Mouse (Mus musculus) NIH3T3 (cell line): Measurements from ENCODE around the gene Acot9.

Experiments
- DNase-seq: peaks from one replicate; pipeline ENCODE4 v3.0.0-alpha.2; 2012; ENCODE audit warnings: low read depth

The Acot9 gene

DNA sequence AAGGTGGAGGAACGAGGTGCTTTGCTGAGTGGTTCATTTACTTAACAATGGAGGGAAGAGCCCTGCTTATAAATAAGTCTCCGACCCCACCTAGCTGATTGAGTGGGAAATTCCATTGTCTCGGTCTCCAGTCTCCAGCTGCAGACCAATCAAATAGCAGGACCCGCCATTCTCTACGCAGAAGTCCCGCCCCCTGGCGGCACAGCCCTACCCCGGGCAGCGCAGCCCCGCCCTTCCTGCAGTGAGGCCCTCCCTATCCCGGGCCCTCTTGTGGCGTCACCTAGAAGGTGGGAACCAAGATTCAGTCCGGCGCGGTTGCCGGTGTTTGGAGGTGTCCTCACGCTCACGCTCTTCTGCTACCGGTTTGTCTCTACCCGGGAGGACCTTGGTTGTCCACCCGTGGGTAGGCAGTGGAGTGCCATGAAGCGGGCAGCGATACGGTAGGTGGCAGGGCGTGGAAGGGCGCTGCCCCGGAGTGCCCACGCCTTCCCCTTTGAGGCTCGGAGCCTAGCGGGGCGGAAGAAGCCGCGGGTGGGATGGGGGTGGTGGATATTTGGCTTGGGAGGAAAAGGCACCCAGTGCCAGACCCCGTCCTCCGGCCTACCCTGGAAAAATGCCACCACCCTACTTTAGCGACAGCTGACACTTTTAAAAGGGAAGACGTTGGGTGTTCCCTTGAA lies at the start of gene Acot9:
Gene Acot9 (plus strand): TSS at position 209 of the 680 bp plus-strand sequence.
- peak; percentile 93 for DNase-seq

DNA sequence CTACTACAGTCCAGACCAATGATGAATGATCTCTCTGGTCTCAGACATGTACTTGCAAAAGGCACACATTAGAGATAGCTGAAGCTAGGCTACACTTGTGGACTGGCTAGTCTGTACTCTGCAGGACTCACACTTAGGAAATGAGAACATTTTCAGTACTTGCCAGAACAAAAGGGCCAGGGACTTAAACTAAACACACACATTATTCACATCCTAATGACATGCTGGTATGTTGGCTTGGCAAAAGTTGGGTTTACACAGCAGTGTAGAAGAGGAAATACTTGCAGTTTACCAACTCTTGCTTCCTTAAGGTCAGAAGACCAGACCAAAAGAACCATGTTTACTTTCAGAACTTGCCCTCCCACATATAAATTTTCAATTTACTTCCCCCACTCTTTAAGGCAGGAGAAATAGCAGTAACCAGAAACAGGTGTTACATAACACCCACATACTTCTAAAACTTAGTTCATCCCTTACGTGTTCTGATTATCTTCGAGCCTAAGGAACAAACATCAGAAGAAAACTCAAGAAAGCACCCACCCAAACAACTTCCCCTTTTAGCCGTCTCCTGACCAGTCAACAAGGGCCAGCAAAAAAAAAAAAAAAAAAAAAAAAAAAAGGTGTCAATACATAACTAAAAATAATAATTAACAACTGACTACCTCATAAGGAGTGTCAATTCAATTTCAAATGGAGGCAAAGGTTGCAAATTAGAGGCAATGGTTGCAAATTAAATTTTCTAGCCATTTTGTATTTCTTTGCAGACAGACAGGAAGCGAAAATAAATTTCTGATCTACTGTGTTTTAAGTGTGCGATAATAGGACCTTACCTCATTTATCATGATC lies 47.7 kb upstream of the Acot9 start:
- DNase-seq, result peak; percentile 73

DNA sequence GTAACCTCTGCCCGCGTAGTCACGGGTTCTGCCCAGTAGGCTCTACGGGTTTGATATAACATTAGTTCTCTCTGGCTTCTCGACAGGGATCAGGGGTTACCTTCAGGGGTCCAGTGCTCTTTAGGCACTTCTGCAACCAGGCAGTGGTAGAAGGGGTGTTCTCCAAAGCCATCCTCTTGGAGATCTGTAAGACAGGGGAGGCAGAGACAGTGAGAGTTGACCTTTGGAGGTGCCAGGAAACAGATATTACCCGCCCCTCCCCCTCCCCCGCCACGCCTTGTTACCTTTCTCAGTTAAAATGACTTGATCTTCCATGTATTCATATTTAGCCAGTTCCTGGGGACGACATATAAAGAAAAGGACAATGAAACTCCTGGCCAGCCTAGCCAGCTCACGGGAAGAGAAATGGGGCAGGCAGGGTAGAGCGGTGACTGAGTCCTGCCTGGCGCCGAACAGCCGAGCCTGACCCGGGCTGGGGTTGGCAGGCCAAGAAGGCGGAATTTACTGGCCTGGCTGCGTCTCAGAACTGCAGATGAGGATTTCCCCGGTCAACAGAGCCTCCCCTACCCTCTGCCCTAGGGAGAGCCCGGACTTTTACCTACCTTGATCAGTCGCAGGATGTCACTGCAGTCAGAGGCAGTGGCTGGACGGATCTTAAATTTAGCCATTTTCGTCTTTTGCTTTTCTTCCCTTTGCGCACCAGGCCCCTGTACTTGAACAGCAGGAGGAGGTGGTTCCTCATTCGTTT lies 46.6 kb upstream of the Acot9 start:
- peak; percentile 40 for DNase-seq

DNA sequence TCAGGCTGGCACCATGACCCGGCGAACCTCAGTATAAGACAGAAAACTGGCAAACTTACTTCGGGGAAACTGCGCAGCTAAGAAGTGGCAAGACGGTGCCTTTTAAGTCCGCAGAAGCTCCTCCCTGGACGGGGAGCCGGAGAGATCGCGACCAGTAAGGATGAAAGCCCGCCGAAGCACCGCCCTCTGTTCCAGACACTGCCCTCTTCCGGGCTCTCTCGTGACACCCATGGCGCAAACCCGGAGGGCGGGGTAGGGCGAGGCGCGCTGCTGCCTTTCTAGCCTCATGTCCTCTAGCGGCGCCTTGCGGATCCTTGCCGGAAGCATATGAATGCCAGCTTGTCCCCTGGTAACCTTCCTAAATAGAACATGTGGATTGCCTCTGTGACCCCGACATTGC lies 46.0 kb upstream of the Acot9 start, which contains the start of gene Sat1:
Gene Sat1 (minus strand): TSS at position 179 of the 400 bp plus-strand sequence.
- peak; percentile 93 for DNase-seq

DNA sequence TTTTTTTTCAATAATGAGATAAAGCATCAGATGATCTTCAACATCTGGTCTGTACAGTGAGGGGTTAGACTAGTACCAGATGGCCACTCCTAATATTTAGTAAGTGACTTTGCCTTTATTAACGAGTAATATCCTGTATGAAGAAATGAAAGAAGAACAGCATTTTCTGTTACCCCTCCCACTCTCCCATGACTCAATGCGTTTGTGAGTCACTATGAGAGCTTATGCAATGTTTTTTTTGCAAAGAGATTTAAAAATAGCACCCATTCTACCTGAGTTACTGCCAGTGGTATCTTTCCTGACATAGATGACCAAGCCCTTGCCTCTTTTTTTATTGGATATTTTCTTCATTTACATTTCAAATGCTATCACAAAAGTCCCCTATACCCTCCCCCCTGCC lies 44.0 kb upstream of the Acot9 start:
- peak; percentile 60 for DNase-seq

DNA sequence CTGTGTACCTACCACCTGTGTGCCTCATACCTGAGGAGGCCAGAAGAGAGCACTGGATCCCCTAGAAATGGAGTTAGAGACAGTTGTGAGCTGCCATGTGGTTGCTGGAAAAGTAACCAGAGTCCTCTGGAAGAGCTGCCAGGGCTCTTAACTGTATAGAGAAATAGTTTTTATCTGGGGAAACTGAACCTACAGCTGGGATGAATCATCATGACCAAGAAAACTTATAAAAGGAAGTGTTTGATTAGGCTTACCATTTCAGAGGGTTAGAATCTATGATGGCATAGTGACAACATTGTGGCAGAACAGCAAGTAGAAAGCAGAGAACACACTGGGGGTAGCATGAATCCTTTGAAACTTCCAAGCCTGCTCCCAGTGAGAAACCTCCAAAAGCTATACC lies 5.4 kb upstream of the Acot9 start:
- no peak for DNase-seq

DNA sequence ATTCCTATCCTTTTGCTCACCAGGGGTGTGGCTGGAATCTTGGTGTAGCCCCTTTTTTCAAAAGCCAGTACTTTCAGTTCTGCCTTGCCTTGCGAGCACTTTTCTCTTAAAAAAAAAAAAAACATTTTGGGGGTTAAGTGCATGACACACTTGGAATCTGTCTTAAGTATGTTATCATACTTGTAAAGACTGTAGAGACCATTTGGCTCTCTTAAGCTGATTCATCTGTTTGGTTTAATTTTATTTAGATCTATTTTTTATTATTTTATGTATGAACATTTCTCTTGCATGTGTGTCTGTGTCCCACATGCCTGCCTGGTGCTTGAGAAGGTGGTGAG lies 641 bp downstream of the Acot9 start:
- no peak for DNase-seq

DNA sequence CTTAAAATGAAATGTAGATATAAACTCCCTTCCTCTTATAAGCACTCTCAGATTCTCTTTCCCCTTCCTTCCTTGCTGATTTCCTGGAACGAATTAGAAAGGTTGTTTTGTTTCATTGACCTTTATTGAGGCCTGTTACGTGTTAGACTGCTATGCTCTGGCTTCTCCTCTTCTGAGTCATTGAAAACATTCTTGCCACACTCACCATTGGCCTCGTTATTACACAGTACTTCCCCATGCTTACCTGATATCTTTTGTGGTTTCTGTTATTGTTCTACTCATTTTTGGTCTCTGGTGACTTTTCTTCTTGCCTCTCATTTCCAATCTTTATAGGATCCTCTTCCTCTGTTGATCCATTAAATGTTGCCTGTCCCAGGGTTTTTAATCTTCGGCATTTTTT lies 16.2 kb downstream of the Acot9 start:
- DNase-seq, result peak; percentile 8

DNA sequence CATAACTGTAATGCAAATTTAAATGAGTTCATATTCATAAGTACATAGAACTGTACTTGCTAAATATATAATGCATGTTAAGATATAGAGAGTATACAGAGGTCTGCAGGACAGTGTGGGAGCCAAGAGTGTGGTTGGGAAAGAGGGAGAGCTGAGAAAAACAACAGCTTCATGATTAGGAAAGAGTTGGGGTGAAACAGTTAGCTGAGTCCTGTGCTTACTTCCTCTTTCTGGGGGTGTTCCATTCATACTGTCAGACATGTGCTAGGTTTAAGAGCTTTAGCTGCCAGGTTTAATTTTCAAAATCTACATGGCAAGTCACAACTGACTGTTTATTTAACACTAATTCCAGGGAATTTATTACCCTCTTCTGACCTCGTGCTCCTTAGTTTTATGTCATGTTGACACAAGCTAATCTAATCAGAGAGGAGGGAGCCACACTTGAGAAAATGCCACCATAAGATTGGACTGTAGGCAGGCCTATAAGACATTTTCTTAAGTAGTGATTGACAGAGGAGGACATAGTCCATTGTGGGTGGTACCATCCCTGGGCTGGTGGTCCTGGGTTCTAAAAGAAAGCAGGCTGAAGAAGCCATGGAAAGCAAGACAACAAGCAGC lies 18.3 kb downstream of the Acot9 start:
- no peak for DNase-seq

DNA sequence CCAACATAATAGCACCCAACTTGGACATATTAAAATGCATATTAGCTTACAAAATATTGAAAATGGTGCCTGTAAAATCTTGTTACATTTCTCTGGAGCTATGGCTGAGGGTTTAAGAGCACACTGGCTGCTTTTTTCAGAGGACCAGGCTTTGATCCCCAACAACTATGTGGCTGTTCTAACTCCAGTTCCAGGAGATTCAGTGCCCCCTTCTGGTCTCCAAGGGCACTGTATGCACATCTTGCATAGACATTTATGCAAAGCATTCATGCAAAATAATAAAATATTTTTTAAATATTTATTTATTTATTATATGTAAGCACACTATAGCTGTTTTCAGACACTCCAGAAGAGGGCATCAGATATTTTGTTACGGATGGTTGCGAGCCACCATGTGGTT lies 44.1 kb downstream of the Acot9 start:
- DNase-seq, result peak; percentile 9

DNA sequence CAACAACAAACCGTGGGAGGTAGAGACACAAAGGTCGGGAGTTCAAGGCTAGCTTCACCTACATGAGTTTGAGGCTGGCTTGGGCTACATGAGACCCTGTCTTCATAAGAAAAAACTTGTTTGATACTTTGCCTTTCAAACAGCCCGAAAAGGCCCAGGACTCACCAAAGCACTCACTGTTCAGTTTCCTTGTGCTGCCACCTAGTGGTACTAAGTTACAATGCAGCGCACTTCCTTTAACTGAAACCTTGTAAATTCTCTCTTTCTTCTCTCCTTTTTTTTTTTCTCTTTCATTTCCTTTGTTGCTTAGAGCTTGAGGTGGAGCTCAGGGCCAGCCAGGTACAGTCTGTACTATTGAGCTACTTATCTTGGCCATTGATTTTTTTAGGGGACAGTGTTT lies 55.8 kb downstream of the Acot9 start:
- DNase-seq, result peak; percentile 77

DNA sequence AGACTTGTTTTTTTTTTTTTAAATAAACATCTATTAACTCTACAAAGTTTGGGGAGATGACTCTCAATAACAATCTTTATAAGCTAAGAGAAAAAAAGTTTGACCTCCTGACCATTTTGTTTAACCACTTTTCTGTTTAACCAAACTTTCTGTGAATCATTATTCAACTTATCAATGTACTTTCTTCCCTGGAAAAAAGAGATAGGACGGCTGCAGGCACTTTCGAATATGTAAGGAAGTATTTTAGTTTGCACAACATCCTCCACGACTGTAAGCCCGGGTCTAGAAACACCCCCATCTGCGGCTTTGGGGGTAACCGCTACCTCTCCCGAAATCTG lies 75.3 kb downstream of the Acot9 start:
- no peak for DNase-seq

DNA sequence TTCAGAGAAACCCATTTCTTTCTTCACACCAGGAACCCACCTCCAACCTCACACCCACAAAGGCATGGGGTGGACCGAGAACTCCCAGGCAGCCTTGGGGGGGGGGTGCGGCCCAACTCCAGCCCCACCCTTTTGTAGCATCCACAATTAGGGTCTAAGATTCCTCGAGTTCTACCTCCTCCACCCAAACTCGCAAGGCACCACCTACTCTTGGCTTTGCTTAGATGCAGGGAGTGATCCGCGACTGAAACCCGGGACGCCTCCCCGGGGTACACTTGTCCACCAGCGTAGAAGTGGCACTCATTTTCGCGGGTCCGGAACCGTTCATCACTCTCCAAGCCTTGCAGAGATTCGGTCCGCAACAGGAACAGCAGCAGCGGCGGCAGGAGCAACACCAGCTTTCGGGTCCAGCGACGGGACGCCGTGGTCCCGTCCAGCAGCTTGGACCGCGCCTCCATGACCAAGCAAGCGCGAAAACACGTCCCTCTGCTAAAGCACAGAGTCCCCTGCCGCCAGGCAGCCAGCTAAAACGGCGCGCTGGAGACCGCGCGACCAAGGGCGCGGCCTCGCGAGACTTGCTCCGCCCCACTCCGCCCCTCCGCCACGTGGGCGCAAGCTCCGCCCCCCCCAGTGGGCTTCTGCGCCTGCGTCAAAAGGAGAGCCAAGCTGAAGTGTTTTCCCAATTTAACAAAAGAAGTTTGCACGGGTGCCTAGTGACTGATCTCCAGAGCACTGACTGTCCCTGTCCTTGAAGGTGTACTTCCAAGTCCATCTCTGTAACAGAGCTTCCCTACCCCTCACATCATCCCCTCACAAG lies 75.9 kb downstream of the Acot9 start:
- peak; percentile 92 for DNase-seq

DNA sequence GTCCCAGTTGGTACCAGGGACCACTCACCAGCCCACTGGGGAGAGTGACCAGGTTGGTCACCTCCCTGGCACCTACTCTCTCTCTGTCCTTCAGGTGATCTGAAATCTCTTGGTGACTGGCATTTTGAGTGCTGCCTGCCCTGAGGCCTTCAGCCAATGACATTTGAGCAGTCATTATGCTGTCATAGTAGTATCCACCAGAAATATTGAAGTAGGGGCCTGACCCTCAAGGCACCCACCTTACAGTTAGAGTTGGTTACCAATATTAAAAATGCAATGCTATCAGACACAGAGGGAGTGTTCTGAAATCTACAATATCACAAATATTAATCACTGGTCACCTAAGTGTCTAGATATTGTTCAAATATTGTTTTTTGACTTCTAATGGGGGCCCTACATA lies 78.4 kb downstream of the Acot9 start, which contains the start of gene Prdx4:
Gene Prdx4 (minus strand): TSS at position 101 of the 400 bp plus-strand sequence.
- no peak for DNase-seq

DNA sequence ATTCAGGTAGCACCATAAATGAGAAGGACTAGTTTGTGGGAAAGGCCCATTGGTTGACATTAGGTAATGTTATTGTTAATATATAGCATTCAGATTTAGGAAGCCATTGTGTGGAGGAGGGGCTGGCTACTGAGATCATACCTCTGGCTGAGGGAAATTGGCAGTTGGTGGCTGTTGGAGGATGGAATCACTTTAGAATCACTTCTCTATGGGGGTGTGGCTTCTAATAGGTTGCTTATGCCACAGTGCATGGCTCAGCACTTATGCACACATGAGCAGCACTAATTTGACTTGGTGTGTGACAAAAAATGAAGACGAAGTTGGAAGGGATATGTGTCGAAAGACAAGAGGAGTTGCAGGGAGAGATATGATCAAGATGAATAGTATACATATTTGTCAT lies 84.0 kb downstream of the Acot9 start:
- no peak for DNase-seq
